Mouse (Mus musculus) kidney, postnatal 10 days (tissue): Measurements from ENCODE around the gene Prrx1.

Source experiments
- DNase-seq: peaks from one replicate; pipeline ENCODE4 v3.0.0; 2021; ENCODE audit warnings: mixed read lengths

Prrx1 gene

DNA sequence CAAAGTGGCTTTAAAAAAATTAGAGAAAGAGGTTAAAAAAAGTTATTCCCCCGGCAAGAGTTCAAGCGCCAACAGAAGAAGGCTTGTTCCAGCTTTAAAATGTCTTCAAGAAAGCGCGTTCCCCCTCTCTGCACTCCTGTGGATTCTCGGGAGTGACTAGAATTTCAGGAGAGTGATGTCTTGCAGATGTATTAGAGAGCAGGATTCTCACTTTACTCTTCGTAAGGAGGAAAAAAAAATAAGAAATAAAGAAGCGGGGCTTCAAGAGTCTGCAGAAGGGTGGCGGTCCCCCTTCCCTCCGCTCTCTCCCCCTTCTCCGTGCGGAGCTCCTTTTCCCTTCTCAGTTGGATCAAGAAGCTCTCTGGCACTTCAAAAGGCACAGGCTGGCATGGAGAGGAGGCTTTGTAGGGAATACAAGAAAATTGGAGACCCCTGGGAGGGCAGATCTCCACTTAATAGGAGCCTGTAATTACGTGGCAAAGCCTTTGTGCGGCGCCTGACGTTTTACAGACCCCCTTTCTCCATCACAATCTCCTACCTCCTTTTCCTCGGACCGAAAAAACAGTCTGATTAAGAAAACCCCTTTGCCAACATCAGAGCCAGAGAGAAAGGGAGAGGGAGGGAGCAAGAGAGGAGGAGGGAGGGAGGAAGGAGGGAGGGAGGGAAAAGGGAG is at the start of gene Prrx1:
Gene Prrx1 (minus strand): TSS at position 610 of the 673 bp plus-strand sequence.
- DNase-seq, result peak; percentile 29

DNA sequence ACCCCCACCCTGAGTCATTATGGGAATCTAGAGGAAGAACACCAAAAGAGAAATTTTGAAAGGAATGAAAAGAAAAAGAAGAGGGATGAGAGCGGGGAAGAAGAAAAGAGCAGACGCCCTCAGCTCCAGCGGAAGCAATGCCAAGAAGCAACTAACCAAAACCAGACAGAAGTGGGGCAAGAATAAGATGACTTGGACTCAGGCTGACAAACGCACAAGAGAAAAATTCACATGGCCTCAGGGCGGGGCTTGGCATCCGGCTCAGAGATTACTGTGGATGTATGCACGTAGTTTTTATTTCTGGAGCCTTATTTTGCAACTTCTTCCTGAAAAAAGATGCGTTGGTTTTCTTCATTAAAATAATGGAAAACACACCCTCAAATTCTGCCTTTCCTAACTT is 48.7 kb upstream of the Prrx1 start:
- no peak for DNase-seq

DNA sequence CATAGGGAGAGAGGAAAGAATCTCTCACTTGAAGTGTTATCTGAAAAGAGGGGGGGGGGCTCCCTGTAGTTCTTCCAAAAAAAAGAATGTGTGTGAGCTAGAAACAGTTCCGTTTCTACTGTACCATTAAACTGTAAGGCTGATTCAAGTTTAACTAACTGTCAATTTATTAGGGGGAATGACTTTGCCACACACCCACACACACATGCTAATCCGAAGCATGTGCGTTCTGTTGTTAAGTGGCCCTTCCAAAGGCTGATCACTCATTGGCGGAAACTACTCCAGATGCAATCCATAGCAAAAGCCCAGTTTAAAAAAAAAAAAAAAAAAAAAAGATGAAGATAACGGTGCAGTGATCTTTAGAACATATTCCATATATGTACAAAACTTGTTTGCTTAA is 47.9 kb upstream of the Prrx1 start:
- no peak for DNase-seq

DNA sequence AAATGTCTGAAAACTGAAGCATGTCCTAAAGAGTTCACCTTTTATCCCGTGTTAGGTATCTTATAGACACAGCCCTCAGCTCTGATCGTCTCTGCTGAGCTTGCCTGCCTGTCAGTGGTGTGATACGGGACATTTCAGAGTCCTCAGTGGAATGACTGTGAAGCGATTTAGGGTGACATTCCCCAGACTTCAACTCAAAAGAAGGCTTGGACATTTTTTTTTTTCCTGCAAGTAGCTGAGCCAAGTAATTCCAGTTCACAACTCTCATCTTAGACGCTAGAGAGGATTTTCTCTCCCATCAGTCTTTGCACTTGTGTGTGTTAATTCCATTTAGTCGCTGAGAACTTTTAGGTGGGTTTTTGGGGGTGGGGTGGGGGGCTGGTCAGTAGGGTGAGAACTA is 47.3 kb upstream of the Prrx1 start:
- no peak for DNase-seq

DNA sequence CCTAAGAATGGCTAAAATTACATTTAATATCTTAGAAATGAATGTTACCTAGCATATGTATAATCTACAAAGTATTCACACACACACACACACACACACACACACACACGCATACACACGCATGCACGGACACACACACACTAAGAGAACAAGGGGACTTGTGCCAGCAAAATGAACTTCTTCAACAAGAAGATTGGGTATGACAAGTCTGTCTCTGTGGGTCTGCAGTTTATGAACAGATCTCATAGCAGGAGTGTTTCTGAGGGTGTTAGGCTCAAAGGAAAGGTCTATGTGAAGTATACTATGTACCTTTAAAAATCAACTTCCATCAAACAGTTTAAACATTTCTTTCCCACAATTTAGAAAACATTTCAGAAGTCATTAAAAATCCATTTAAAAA is 46.0 kb upstream of the Prrx1 start:
- no peak for DNase-seq

DNA sequence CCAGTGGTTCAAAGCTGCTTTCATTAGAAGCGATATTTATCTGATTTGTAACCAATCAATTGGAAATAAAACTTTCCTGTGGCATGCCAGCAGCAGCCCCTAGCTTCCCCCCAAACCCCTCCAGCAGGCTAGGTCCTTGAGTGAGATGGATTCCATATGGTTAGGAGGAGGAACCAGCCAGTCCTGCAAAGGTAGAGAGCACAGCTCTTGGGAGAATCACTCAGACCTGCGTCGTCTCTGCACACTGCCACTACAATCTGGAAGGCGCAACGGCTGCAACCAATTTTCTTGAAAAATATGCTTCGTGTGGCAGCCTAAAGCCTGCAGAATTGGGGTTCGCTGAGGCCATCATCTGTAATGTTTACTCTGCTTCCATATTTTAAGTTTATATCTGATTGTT is 44.7 kb upstream of the Prrx1 start:
- no peak for DNase-seq

DNA sequence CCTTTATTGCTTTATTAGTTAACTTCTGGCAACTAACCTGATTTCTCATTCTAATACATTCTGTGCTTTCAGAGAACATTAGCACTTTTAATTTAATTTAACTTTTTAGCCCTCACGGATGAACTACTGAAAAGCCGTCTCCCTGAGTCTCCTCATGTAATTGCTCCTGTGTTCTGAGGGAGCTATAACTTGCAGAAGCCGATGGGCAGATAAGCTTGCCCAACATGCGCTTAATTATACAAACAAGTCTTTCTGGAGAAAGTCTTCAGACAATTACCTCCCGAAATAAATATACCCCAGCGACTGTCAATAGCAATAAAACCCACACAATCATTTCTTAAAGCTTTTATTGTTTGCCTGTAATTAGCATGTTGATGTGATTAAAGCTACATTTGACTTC is 44.2 kb upstream of the Prrx1 start:
- DNase-seq, result no peak

DNA sequence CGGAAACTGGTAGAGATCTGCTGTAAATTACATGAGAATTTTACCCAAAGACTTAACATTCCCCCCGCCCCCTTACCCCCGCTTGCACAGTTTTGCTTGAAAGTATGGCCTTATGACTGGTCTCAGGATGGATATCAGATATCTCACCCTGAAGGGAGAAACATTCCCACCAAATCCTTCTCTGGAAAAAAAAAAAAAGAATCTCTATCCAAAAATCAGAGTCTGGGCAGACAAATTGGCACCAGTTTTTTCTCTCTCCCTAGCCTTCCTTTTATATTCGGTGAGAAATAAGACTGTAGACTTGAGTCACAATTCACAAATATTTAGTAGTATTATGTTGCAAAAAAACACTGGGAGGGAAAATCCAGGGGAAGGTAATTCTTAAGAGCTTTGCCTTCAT is 42.7 kb upstream of the Prrx1 start:
- DNase-seq, result no peak

DNA sequence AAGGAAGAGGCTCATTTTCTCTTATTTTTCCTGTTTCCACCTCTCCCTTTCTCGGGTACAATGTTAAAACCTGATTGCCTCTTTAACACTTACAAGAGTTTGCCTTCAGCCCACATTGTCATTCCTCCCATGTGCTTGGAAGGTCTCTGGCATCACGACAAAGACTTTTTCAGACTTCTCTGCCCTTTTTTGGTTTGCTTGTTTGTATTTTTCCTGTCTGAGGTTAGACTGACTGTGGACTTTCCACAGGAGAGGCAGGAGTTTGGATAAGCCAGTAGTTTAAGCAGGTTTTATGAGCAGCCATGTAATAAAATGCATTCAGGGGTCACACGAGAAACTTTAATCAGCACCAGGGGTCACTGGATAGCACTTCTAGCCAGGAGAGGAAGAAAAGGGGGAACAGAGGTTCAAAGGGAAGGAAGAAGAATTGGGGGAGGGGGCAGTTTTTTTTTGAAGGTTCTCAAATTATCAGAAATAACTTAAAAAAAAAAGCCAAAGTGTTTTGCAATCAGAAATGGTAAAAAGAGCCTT is 42.2 kb upstream of the Prrx1 start:
- DNase-seq, result no peak

DNA sequence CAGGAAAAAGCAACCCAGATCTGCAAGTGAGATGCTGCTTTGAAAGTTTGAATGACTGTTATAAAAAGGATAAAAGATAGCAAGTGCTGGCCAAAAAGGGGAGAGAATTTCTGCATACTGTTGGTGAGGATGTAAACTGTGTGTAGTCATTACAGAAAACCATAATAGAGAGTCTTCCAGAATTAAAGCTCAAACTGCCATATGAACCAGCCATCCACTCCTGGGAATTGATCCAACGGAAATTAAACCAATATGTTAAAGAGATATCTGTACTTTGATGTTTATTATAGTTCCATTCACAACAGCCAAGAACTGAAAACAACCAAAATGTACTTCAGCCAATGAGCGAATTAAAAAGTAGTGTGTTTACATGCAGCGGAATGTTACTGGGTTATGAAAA is 37.5 kb upstream of the Prrx1 start:
- DNase-seq, result no peak

DNA sequence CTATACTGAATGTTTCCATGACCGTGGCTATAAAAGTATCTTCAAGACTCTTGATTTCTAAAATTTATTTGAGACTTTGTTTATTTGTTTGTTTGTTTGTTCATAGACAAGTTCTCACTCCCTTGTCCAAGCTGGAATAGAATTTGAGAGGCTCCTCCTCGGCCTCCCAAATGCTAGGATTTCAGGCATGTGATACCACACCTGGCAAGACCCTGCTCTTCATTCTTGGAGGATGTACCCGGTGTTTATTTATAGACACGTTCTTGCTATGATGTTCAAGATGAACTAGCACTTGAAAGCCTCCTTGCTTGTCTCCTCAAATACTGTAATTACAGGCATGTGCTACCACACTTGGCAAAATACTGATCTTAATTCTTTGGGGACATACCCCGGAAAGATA is 32.0 kb upstream of the Prrx1 start:
- no peak for DNase-seq

DNA sequence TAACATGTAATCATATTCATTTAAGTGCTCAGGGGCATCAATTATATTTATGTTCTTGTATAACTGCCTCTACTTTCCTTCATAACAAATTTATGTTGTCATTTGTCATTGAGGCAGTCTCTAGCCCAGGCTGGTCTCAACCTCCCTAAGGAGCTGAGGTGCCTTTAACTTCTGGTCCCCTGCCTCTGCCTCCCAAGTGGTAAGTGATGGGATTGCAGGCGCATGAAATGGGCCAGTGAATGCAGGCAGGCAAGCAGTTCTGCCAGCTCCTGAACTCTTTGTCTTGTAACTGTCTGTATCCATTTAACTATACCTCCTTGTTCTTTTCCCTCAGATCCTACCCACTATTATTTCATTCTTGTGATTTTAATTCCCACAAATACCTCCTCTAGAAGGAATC is 31.4 kb upstream of the Prrx1 start:
- DNase-seq, result no peak

DNA sequence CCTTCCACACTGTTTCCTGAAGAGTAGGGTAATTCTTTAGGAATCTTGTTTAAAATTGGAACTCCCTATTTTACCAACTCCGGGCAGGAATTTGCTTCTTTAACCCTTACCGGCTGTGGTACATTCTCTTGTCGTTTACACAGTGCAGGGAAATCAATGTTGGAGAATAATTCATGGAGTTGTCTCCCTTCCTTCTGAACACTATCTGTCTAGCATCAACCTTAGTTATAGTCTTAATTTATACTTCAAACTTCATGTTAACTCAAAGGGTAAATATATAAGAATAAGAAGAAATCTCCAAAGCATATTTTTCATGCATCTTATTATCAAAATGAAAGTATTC is 25.7 kb upstream of the Prrx1 start:
- no peak for DNase-seq

DNA sequence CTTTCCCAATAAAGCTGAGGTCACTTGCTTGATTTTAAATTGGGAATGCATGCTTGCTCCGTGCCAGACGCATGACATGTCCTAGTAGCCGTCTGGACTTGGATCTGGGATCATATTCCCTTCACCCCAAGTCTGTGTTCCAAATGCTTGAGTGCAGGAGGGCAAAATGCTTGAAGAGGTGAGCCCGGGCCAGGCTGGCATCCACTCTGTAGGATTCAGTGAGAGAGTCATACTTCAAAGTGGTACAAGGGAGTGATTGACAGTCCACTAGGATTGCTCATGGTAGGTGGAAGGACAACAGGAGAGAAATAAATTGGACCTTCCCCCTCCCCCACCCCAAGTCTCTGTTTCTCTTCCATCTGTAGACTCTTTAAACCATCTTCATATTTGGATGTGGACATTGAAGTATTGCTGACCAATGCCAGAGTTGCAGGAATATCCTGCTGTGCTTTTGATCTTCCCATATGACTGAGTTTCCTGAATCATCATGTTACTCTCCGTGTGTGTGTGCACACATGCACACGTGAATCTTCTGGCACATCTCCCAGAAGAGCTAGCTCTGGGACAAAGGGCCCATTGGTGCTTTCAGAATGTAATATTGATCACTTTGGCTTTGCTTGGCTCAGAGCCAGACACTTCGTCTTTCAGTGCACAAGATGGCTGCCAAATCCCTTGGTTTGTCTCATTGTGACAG is 25.2 kb upstream of the Prrx1 start:
- no peak for DNase-seq

DNA sequence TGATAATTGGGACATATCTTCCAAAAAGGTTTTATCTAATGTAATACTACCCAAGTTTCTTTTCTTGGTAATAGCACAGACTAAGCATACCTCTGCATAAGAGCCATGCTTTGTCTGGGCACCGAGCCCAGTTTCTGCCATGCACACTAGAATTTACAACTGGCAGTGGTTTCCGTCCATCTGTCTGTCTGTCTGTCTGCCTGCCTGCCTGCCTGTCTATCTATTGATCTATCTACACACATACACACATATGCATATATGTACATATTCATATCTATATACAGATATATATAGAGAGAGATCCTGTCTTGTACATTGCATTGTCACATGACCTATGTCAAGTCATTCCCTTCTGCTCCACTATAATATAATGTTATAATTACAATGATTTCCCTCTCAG is 24.3 kb upstream of the Prrx1 start:
- DNase-seq, result peak; percentile 13

DNA sequence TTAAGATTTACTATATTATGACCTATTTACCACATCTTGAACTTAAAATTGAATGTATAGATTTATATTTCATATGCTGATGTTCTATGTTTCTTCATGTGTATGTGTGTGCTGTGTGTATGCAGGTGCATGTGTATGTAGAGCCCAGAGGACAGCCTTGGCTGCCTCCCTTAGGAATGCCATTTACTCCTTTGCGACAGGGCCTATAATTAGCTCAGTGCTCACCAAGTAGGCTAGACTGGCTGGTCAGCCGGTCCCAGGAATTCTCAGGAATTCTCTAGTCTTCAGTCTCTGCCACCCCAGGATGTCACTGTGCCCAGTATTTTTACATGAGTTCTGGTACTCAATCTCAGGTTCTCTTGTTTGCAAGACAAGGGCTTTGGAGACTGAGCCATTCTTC is 13.8 kb upstream of the Prrx1 start:
- no peak for DNase-seq

DNA sequence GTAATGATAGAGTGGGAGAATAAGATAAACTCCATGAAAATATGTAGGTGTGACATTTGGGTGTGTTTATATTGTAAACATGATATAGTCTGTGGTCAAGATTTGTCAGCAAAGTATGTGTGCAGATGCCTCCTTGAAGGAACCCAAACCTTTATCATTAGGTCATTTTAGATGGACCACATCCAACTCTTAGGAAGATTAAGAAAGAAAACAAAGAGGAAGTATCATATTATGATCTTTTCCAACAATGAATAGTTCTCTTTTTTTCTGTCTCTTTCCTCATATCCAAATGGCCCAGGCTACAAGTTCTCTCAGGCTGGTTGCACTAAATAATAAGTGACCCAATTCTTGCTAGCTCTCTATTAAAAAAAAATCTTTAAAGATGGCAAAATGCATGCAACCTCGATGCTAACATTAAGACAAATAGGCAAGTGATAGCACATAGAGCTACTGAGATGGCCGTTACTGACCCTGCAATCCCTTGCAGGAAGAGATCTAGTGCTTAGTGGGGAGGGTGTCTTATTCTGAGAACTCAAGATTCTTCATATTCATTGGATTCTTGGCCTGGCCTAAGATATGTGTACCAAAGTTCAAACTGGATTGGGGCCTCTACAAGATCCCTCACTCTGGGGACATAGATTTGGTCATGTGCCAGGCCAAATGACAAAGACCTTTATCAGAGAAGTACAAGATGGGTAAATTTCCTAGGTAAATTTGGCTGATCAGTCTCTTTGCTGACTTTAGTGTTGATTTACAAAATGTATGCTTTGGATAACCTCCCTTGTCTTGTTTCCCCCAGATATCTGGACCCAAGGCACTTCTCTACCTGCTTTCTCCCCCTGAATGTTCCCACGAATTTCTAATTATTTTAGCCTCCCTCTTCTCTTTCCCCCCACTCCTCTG is 6.4 kb upstream of the Prrx1 start:
- no peak for DNase-seq

DNA sequence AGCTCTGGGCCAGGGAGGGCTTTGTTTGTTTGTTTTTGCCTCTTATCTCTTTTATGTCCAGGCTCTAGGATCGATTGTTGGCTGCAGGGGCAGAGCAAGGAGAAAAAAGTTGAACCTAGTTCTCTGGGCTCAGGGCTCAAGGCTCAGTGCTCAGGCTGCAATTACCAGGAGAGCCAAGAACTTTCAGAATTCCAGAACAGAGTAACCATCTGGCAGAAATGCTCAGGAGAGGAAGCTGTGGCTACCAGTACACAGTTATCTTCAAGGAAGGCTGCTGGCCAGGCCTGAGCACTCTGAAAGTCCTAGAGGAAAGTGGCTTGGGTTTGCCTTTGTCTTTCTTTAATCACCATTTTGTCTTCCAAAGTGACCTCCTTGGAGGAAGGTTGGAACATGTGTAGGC is 3.4 kb upstream of the Prrx1 start:
- no peak for DNase-seq

DNA sequence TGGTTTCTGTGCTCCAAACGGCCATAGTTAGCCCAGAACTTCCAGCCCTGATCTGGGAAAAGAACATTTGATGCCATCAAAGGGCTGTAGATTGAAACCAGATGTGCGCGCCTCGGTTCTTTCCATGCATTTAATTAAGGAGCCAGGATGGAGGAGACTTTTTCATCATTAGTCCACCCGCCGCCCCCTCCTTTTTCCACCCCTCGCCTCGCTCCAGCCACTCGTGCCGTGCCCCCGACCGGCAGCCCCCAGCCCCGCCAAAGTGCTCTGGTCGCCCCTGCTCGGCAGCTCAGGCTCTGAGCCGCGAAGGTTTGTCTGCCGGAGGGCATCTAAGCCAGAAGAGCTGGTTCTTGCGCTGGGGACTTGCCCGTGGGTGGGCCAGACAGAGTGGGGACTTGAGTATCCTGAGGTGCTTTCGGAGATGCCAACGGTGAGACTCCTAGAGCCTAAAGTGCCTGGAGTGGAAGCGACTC is 1.4 kb upstream of the Prrx1 start:
- peak; percentile 26 for DNase-seq

DNA sequence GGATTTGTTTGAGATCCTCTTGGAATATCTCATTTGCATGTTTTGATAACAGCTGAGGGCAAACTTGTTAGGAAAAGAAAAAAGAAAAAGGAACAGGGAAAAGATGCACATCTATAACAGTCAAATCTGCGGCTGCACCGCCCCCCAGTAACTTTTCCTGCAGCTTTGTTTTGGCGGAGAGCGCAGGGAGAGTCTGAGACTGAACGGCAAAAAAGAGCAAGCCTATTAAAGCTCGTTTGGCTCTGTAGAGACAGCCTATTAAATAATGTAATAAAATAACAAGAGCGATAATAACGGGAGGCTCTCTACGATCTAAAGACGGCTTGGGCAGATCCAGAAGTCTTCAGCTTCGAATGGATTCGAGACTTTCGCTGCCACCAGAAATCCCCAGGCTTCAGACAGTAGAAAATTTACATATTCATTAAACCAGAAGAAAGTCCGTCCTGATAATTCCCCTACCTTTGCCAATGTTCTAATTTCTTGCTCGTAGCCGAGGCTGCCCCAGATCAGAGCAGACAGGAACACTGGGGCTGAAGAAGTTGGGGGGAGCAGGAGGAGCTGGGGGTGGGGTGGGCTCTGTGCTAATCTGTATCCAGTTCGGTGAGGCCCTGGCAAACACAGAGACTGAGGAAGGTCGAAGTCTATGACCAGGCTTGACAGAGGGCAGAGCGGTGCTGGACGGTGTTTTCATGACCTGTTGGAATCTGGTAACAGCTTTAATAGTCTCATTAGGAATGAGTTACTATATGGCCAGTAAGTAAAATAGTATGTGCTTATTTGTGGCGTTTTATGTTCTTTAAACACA is 613 bp upstream of the Prrx1 start:
- peak; percentile 41 for DNase-seq

DNA sequence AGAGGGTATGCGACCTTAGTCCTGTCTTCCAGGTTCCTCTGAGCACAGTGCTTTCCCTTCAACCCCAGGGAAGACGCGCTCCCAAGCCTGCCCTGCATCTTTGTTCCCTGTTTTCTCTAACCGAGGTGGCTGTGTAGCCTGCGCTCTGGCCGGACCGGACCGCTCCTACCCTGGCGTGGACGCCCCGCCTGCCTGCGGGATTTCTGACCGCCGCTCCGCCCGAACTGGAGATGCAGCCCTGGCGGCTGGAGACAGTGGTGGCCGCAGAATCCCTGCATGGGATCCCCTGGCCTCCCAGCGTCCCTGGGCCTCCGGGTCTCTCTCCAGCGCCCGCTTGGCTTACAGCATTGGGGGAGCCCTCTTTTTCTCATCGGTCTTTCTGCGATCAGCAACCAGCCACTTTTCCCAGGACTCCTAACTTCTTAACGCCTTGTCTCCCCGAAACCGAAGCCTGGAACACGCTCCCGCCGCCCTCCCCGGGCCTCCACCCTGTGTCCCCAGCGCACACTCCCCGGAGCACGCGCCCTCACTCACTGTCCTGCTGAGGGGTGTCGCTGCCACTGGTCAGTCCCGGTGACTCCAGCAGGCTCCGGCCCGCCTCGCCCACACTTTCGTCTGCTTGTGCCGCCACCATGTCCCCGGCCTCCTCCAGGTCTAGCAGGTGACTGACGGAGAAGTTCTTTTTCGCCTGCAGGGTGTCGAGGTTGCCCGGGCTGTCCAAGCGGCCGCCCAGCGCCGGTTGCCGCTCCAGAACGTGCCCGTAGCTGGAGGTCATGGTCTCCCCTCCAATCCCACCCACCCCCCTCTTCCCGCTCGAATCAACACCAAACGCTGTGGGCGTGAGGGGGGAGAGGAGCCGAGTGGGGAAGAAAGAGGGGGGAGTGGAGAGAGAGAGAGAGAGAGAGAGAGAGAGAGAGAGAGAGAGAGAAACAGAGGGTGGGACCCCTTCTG is 1.4 kb downstream of the Prrx1 start:
- peak; percentile 69 for DNase-seq
